Mouse (Mus musculus) kidney, adult 9 months (tissue): ENCODE results near the gene Lyplal1.

ENCODE experiments used
- DNase-seq: peaks from one replicate; pipeline ENCODE4 v3.0.0; 2022

The Lyplal1 gene

GRCm38 (mm10) chr1:186116701-186117488 is at the start of gene Lyplal1:
Gene Lyplal1 (minus strand): TSS chr1:186117310.
- DNase-seq = peak; percentile 96

GRCm38 (mm10) chr1:186163616-186164015 is 46.5 kb upstream of the Lyplal1 start:
- no peak for DNase-seq

- DNase-seq = no peak
These were observed 46.1 kb upstream of the Lyplal1 start for GRCm38 (mm10) chr1:186163206-186163605.

GRCm38 (mm10) chr1:186150376-186150775 is 33.3 kb upstream of the Lyplal1 start:
- DNase-seq = no peak

- DNase-seq = no peak
These were observed 28.3 kb upstream of the Lyplal1 start for GRCm38 (mm10) chr1:186145444-186145843.

- DNase-seq = peak; percentile 79
These were observed 23.1 kb upstream of the Lyplal1 start for GRCm38 (mm10) chr1:186140191-186140590.

- peak; percentile 14 for DNase-seq
These were observed 20.8 kb upstream of the Lyplal1 start for GRCm38 (mm10) chr1:186137873-186138272.

GRCm38 (mm10) chr1:186136636-186137380 is 19.7 kb upstream of the Lyplal1 start:
- DNase-seq = peak; percentile 78

GRCm38 (mm10) chr1:186131465-186131864 is 14.4 kb upstream of the Lyplal1 start:
- DNase-seq = no peak

GRCm38 (mm10) chr1:186128940-186129339 is 11.8 kb upstream of the Lyplal1 start:
- DNase-seq = no peak

GRCm38 (mm10) chr1:186126313-186126862 is 9.3 kb upstream of the Lyplal1 start:
- no peak for DNase-seq

- no peak for DNase-seq
These were observed 6.6 kb upstream of the Lyplal1 start for GRCm38 (mm10) chr1:186123690-186124089.

GRCm38 (mm10) chr1:186119856-186120255 is 2.7 kb upstream of the Lyplal1 start:
- no peak for DNase-seq

- DNase-seq = no peak
These were observed 967 bp downstream of the Lyplal1 start for GRCm38 (mm10) chr1:186116086-186116600.

- no peak for DNase-seq
These were observed 14.8 kb downstream of the Lyplal1 start for GRCm38 (mm10) chr1:186102313-186102712.

- DNase-seq = no peak
These were observed 50.7 kb downstream of the Lyplal1 start for GRCm38 (mm10) chr1:186066266-186066897.

GRCm38 (mm10) chr1:186060041-186060440 is 57.1 kb downstream of the Lyplal1 start:
- DNase-seq = no peak

GRCm38 (mm10) chr1:186054227-186054626 is 62.9 kb downstream of the Lyplal1 start:
- DNase-seq = no peak

GRCm38 (mm10) chr1:186053280-186054043 is 63.6 kb downstream of the Lyplal1 start:
- no peak for DNase-seq

- DNase-seq = no peak
These were observed 73.2 kb downstream of the Lyplal1 start for GRCm38 (mm10) chr1:186043709-186044452.

- peak; percentile 8 for DNase-seq
These were observed 75.3 kb downstream of the Lyplal1 start for GRCm38 (mm10) chr1:186041841-186042240.
